Mouse (Mus musculus) fat pad, adult 2 months (tissue): ENCODE data around the gene Naa15.
A peak's percentile ranks its signal among the peaks of the same experiment; 100 is the strongest.
"Not testable (repeated sequence)": the region's sequence is repeated elsewhere in the genome, so short reads cannot be mapped to it uniquely, and the experiment has no call there.

Source experiments
- DNase-seq: peaks from one replicate; pipeline ENCODE4 v3.0.0-alpha.2; 2011; ENCODE audit warnings: low read depth, low spot score; ENCODE audit errors: extremely low read depth

Naa15 gene

DNA sequence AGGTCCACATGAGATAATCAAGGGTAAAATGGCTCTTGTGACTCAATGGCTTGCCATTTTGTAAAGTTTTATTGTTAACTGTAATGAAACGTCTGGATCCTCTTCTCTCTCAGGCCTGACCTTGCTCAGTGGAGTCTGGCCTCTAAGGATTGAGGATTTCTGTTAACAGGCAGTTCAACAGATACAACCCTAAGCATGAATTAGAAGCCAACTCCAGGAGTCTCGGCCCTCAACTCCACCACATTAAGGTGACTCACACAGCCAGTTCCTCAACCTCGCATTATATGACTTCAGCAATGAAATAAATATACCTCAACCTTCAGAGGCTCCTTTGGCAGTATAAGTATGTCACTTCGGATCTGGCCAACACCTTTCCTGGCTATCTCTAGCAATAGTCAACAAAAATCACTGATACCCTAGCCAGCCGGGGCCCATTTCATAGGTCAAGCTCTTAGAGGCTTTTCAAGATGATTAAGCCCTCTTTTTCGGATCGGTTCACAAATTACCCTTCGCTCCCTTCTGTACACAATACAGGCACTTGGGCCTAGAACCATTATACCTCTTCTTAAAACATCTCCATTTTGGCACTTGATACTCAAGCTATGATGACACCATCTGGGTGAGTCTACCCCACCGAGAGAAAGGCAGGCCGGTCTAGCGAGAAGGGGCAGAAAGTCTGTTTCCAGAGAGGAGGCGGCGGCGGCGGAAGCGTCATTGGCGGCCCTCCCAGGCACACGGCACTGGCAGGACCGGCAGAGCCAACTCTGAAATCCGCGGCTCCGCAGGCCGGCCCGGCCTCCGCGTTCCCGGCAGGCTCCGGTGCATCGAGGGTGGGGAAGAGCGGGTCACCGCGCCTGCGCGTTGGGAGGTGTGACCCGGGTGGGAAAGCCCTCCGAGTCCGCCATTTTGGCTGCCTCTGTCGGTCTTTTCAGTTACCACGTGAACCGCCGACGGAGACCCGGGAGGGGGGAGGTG lies at the start of gene Naa15:
Gene Naa15 (plus strand): TSS at position 51 of the 975 bp plus-strand sequence.
- no peak for DNase-seq

DNA sequence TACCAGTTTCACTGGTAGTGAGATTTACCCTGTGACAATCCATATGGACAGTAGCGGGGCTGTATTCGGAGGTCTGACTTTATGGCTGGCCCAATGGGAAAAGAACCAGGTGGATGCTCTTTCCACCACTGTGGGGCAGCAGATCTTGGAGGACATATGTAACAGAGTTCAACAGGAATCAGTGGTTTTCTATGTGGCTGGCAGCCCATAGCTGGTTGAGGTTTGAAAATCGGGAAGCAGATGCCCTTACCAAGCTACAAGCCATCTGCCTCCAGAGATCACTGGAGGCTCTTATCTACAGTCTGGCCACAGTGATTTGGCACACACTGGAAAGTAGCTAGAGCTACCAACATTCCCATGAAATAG lies 49.4 kb upstream of the Naa15 start:
- no peak for DNase-seq

DNA sequence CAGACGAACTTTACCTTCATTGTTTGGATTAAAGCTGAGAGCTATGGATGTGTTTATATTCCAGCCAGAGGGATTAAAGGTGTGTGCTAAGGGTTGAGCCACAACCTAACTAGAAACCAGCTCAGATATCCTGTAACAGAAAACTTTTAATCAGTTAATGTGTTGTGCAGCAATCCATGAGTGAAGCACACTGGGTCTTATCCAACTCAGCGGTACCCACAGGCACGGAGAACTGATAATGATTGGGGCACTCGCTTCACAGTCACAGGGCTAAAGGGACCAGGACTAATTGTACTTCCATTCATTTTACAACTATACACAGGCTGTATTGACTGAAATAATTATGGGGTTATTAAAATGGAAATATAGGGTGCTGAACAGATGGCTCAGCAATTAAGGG lies 48.0 kb upstream of the Naa15 start:
- no peak for DNase-seq

DNA sequence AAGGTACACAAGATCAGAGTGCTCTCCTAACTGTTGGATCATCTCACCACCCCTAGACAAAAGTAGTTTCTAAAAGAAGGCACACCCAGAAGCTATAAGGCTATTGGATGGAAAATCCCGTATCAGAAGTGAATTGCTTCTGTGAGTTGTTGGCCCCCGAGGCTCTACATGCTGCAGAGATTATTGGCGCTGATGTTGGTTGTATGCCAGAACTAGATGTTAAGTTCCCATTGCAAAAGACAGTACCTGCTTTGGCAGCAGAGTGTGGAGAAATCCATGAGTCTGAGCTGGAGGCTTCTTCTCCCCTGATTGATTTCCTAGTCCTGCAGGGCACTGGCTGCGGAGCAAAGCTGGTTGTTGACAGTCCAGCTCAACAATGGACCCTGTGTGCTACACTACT lies 46.9 kb upstream of the Naa15 start:
- DNase-seq: peak; percentile 84

DNA sequence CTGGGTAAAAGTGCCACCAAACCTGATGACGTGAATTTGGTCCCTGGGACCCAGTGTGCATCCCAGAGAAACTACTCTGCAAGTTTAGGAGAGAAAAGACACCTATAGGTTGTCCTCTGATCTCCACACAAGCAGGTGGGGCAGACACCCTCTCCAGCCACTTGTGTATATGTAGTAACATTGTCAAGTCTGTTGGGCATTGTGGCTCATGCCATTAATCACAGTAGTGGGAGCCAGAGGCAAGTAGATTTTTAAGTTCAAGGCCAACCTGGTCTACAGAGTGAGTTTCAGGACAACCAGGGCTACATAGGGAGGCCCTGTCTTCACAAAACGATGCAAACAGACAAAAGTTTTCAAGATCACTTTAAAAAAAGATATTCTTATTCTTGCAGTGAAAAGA lies 43.1 kb upstream of the Naa15 start:
- DNase-seq: no peak

DNA sequence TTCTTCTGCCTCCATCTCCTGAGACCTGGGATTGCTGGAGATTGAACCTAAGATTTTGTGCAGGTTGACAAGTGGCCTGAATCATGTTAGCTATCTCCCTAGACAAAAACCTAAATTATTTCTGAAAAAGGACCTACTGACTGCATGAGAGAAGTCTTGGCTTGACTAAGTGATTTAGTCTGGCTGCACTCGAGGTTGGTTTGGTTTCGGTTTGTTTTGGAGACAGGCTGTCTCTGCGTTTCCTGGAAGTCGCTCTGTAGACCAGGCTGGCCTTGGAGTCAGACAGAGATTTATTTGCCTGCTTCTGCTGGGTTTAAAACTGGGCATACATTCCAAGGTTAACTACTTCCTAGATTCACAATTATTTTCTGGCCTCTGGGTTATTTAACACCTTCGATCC lies 42.1 kb upstream of the Naa15 start:
- no peak for DNase-seq

DNA sequence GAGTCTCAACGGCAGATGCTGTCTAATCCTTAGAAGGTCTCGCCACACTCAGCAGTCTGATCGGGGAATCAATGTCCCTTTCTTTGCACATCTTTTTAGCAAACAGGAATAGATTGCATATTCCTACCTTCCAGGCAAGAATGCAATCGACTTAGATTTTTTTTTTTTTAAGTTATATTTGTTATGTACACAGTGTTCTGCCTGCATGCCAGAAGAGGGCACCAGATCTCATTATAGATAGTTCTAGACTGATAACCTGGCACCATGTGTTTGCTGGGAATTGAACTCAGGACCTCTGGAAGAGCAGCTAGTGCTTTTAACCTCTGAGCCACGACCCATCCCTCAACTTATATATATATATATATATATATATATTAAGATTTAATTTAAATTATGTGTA lies 41.4 kb upstream of the Naa15 start:
- DNase-seq: no peak

DNA sequence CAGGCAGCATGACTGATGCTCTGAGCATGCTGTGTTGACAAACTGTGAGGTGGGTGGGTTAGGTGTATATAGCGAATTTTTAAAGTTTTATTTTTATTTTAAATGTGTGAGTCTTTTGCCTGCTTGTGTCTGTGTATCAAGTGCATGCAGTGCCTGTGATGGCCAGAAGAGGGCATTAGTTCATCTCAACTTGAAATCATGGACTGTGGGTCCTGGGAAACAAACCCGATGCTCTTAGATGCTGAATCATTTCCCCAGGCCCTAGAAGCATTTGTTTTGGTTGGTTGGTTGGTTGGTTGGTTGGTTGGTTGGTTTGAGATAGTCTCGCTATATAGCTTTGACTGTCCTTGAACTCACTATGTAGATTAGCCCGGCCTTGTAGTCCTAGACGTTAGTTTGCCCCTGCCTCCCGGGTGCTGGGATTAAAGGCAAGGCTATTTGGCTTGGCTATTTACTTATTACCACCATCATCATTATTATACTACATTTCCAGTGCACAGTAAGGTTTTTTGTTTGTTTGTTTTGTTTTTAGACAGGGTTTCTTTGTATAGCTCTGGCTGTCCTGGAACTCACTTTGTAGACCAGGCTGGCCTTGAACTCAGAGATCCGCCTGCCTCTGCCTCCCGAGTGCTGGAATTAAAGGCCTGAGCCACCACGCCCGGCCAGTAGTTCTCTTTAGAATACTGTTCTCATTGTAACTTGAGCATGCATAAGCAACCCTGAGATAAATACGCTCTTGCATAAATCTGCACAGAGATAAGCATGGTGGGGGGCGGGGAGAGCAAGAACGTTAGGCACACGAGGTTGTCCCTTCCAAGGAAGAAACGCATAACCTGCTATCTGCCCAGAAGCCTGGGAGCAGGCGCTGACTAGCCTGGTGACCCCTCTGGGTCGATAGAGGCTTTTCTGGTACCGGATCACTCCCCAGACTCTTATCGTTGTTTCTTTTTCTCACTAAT lies 39.4 kb upstream of the Naa15 start:
- no peak for DNase-seq

DNA sequence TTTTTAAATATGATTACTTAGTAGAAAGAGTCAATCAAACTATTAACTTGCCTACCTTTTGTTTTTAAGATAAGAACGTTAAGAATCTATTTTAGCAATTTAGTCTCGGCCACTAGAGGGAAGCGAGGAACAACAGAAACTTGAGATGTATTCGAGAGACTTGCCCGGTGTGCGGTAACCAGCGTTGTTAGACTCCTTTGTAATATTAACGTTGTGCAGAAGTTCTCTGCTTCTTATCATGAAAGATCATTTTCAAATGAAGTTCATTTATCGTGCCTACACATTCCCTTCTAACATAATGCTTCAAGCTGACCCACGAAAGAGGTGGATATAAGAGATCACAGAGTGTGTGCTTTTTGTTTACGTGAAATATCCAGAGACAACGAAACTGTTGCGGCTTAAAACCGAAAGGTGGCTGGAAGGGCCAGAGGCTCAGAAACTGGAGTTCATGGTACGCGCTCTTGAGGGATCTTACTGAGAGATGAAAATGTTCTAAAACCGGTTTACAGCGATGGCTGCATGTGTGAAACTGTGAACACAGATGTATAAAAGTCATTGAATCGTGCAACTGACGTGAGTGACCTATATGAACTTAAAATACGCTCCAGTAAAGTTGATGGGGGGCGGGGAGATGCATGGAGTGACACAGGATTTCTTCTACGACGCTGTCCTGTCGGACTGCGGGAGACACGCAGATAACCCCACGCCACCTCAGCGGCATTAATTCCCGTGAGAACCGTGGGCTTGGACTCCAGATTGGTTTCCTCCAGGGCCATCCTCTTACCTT lies 36.9 kb upstream of the Naa15 start:
- DNase-seq: no peak

DNA sequence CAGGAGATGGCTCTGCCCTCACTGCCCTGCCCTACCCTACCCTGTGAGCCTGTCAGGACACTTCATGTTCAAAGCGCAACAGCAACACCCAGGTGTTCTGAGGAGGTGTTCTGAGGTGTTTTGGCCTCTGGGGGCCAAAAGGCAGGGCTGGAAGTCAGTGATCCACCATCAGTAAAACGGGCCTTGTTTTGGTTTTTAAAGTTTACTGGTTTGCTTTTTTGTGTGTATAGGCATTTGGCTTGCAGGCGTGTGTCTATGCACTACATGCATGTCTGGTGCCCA lies 36.3 kb upstream of the Naa15 start:
- DNase-seq: no peak

DNA sequence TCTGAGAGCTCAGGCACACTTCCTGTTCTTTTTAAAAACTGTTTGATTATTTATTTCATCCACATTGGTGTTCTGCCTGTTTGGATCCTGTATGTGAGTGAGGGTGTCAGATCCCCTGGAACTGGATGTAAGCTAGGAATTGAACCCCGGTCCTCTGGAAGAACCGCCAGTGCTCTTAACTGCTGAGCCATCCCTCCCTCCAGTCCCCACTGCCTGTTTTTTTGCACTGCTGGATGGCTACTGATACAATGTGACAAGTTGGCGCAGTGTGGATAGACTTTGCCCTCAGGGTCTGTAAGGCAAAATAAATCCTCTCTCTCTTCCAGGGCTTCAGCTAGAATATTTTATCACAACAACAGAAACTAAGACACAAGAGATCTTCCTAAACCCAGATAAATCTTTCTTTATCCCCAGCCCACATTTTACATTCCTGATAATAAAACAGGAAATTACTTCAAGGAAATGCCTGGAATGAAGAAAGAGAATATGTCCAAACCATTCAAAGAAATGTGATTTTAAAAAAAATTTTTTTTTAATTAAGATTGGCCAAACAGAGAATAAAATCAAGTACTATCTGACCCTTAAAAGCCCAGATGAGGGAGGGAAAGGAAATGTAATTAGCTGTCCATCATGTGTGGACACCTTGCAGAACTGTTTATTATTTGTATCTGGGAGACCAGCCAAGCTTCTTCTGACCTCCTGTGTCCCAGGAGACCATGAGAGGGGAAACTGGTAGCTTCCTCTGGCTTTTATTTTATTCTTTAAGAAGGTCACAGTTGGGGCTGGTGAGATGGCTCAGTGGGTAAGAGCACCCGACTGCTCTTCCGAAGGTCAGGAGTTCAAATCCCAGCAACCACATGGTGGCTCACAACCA lies 34.9 kb upstream of the Naa15 start:
- no peak for DNase-seq

DNA sequence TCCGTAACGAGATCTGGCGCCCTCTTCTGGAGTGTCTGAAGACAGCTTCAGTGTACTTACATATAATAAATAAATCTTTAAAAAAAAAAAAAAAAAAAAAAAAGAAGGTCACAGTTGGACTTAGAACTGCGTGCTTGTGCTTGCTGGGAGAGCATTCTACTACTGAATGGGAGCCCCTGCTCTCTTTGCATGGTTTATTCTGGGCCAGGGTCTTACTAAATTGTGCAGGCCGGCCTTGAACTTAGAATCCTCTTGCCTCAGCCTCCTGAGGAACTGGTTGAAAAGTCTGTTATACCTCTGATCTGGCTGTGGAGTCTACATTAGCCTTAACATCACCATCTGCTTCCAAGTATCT lies 34.3 kb upstream of the Naa15 start:
- no peak for DNase-seq

DNA sequence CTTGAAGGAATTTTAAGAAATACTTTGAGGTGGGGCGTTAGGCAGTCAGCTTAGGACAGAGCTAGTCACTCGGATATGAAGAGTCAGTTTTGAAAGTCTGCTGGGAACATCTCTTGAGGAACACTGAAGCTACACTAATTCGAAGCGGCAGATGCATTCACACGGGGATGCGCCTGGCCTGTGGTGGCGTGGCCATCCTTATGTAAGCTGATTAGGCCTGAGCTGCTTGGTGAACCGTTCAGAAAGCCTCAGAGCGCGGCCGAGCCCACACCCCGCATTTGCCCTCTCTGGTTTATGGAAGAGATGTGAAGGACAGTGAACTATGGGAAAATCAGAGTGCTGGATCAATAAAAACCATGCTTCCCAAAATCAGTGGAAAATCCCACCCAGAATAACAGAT lies 31.5 kb upstream of the Naa15 start:
- DNase-seq: no peak

DNA sequence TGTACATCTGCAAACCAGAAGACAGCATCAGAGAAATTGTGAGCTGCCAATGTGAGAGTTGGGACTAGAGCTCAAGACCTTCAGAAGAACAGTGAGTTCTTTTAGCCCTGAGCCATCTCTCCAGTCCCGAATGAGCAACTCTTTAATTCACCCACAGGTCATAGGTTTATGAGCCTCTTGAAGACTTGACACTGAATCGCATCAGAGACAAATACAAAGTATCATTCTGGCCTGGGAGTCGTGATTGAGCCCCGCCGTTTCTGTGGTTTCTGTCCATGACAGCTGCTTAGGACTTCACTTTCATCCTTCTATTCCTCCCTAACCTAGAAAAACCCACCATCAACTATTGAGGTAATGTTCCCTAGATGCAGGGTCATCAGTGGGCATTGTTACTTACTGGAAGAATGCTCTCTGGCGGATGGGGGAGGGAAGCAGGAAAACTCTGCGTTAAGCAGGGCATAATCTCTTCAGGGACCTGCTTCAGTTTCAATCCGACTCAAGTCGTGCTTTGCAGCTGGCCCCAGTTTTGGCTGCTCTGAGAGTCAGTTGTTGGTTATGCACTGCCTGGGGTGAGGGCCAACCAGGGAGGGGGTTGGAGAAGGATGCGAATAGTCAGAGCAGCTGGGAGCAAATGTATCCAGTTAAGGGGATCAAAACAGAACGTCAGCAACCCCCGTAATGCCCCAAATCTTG lies 28.4 kb upstream of the Naa15 start:
- DNase-seq: no peak

DNA sequence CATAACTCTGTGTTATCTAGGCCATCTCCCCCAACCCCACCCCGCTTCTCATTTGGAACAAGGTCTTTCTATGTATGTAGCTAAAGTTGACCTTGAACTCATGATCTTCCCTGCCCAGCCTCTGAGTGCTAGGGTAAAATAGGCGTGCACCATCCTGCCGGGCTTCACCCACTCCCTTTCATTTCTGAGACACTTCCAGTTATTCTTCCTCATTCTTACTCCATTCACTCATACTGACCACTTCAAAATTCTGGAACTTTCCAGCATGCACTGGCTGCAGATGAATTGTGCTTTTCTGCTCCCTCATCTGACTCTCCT lies 27.9 kb upstream of the Naa15 start:
- DNase-seq: no peak

DNA sequence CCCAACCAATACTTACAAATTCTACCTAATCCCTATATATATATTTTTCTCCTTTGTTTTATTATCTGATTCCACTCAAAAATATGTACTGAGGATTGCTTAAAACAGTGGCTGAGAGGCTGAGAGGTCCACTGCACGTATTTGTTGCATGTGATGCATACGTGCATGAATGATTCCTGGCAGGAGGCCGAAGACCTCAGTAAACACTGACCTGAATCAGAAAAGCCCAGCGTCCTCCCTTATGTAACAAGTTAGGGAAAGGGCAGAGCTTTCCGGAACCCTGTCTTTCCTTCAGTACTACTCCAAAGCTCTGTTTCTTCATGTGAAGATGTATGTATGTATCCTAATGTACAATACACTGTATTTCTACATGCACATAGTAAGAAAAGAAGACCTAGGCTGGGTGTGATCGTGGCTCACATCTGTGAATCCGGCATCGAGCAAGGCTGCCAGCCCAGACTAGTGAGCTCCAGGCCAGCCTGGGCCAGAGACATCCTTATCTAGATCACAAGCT lies 27.0 kb upstream of the Naa15 start:
- no peak for DNase-seq

DNA sequence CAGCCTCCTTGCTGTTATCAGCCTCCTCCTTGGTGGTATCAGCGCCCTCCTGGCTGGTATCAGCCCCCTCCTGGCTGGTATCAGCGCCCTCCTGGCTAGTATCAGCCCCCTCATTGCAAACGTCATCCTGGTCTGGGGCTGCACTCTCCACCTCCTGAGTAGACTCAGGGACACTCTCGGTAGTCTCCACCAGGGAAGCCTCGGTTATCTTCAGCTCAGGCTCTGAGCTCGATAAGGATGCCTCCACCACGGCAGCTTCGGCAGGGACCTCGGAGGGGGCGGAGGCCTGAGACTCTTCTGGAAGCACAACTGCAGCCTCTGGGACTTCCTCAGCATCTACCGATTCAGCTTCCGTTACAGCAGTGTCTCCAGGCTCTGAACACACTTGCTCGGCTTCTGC lies 26.0 kb upstream of the Naa15 start:
- no peak for DNase-seq

DNA sequence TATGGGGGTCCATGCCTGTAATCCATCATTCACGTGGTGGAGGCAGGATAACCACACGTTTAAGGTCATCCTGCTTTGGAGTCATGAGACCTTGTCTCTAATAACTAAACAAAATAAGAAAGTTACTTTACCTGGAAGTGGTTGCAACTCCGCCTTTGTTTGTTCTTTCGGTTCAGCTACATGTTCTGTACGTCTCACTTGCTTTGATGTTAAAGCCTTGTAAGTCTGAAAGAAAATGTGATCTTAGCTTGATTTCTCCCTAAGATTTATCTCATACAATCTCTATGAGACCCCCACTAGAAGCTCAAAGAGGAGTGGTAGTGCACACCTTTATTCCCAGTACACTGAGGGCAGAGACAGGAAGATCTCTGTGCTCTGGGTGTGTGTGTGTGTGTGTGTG lies 23.9 kb upstream of the Naa15 start:
- no peak for DNase-seq

DNA sequence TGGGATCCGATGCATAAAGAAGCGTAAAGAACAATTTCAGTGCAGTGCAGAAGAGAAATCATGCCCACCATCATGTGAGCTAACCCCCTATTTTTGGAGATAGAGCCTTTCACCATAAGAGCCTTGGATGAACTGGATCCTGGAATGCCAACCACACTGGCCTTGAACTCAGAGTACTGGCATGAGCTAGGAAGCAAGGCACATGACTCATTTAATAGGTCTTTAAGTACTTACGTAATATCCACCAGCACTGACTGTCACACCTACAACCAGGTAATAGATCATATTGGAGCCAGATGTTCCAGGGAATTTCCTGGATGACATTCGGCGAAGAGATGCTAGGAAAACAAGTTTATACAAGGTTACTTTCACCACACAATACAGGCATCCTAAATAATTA lies 23.4 kb upstream of the Naa15 start:
- no peak for DNase-seq

DNA sequence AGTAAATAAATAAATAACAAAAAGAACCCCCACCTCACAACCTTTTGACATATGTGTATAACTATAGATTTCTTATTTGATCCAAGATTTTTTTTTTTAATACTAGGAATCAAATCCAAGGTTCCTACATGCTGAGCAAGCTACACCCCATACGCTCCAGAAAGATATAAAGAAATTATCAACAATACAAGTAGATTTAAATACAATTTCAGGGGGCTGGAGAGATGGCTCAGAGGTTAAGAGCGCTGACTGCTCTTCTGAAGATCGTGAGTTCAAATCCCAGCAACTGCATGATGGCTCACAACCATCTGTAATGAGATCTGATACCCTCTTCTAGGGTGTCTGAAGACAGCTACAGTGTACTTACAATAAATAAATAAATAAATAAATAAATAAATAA lies 21.9 kb upstream of the Naa15 start:
- not testable (repeated sequence) for DNase-seq
